Mouse (Mus musculus) right cerebral cortex, adult 2 months (tissue): ENCODE data around the gene Gm21616.
"Not testable (repeated sequence)": the region's sequence is repeated elsewhere in the genome, so short reads cannot be mapped to it uniquely, and the experiment has no call there.

Source experiments
- DNase-seq, 2 experiments: peaks; one replicate each; pipeline ENCODE4 v3.0.0; 2021 to 2022; ENCODE audit warnings: low spot score in 2 of 2

The Gm21616 gene

DNA sequence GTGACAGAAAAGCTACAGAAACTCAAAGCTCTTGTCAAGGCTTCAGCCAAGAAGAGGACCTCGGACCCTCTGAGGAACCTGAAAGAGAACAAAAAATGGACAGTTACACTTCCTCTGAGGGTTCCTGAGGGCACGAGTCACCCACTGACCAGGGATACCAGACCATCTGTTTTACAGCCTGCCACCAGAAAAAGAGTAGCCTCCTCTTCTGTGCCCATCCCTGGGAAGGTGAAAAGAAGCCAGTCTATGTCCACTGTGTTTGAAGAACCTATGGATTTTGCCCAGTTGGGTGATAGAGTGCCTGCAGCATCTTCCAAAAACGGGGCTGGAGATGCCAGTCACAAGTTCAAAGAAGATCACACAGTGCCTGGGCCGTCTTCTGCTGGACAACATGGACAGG, at the start of gene Gm21616:
Gene Gm21616, plus strand, starts transcription at position 301 of the 400 bp plus-strand sequence.
- not testable (repeated sequence) for DNase-seq
